Mouse (Mus musculus) hindbrain, embryonic 11.5 days (tissue): ENCODE results near the gene Lamc2. TPM values are rescaled to one million over a fixed set of nuclear protein-coding genes. Genes with fewer than 3 reads are reported as not detected.

Experiments used
- ATAC-seq: fragments of 200-750 bp; cut with Nextera tagmentation; 2 replicates; pipeline ENCODE4 v1.8.0; 2017; ENCODE audit warnings: mild to moderate bottlenecking, moderate TSS enrichment, moderate library complexity; ENCODE audit not compliant: low FRiP score
- DNase-seq: peaks from one replicate; pipeline ENCODE4 v3.0.0-alpha.2; 2015; ENCODE audit warnings: low spot score
- H3K27ac ChIP-seq: fragments of 300-500 bp; sonication (generic); 2 replicates; pipeline ENCODE4 v1.5.1; 2014; ENCODE audit warnings: mild to moderate bottlenecking, low read depth, low read length
- H3K27me3 ChIP-seq: fragments of 300-500 bp; sonication (generic); 2 replicates; pipeline ENCODE4 v1.6.1; 2014; ENCODE audit warnings: mild to moderate bottlenecking, low read length, moderate library complexity, mixed read lengths; ENCODE audit not compliant: control insufficient read depth, insufficient read depth
- H3K36me3 ChIP-seq: fragments of 300-500 bp; sonication (generic); 2 replicates; pipeline ENCODE4 v1.6.1; 2014; ENCODE audit warnings: mild to moderate bottlenecking, low read length, moderate library complexity, mixed read lengths; ENCODE audit not compliant: control insufficient read depth, insufficient read depth
- H3K4me1 ChIP-seq: fragments of 300-500 bp; sonication (generic); replicated peaks from 2 replicates; pipeline ENCODE4 v1.6.1; 2014; ENCODE audit warnings: low read length, mixed read lengths; ENCODE audit not compliant: control insufficient read depth, insufficient read depth
- H3K4me2 ChIP-seq: fragments of 300-500 bp; sonication (generic); replicated peaks from 2 replicates; pipeline ENCODE4 v1.6.1; 2014; ENCODE audit warnings: mild to moderate bottlenecking, low read depth, low read length
- H3K4me3 ChIP-seq: fragments of 300-500 bp; sonication (generic); 2 replicates; pipeline ENCODE4 v1.5.1; 2014; ENCODE audit warnings: low read depth, low read length
- H3K9ac ChIP-seq: fragments of 300-500 bp; sonication (generic); 2 replicates; pipeline ENCODE4 v1.6.1; 2014; ENCODE audit warnings: low read depth, low read length
- H3K9me3 ChIP-seq: fragments of 300-500 bp; sonication (generic); 2 replicates; pipeline ENCODE4 v1.6.1; 2016; ENCODE audit warnings: low read length; ENCODE audit not compliant: control insufficient read depth
- WGBS: fragments of 180-500 bp; shearing (Covaris S2); extraction: QIAGEN DNeasy Blood & Tissue Kit; methylation state at CpG from one replicate; pipeline ENCODE4 v1.1.7; 2014; 5-methylcytosine and 5-hydroxymethylcytosine counted together
- polyA plus RNA-seq: library from polyadenylated mRNA; unstranded; fragments of >200 nt; fragmentation: Nextera tagmentation; extraction: Ambion mirVana; gene quantifications from 2 replicates; pipeline ENCODE4 v1.2.1, GENCODE M21; 2014

The Lamc2 gene
- polyA plus RNA-seq, 1 experiment from 2014 or later = 0.77 TPM

DNA sequence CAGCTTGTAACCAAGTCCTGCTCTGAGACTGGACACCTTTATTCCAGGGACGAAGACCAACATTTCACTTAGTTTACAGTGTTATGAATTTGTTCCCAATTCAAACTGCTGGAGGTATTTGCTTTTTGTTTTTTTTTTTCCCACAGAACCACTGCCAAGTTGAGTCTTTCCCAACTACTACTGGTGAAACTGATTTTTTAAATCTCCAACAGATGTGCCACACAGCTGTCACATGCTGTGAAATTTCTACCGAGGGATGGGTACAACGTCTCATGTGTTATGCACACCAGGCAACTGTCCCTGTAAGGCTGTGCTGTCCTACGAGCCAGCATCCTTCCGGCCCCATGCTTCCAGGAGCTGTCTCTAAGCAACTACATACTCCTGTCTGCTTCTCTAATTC is 18.0 kb downstream of the Lamc2 start:
- DNase-seq = no peak
- 84% methylated on average over 5 of the region's 5 CpGs for WGBS
- Histone ChIP-seq H3K9ac (no peak overlapping the region), H3K36me3 (no peaks in the 10 kb centered on the region), H3K4me2 (no peak overlapping the region), H3K27me3 (no peaks in the 10 kb centered on the region), H3K9me3 (no peaks in the 10 kb centered on the region), H3K27ac (no peak overlapping the region), H3K4me3 (no peak overlapping the region), H3K4me1 (no peaks in the 10 kb centered on the region)
- ATAC-seq = no peak

DNA sequence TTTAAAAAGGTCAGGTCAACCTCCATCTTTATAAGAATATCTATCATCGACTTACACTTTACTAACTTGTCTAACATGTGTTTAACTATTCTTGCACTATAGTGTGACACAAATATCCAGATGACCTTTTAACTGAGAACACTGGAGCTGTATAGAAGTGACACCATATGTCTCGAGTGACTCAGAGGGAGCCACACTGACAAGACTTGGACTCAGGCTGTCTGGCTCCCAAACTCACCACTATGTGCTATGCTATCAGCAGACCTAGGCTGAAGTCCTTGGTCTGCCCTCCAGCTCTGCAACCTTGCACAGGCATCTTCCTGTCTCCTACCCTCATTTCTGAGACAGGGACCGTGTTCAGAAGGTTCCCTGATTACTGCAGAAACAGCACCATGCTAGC is 22.4 kb downstream of the Lamc2 start:
- Histone ChIP-seq H3K4me1 (no peaks in the 10 kb centered on the region), H3K27me3 (no peaks in the 10 kb centered on the region), H3K36me3 (no peaks in the 10 kb centered on the region), H3K4me3 (no peak overlapping the region), H3K4me2 (no peak overlapping the region), H3K9me3 (no peaks in the 10 kb centered on the region), H3K9ac (no peak overlapping the region), H3K27ac (no peak overlapping the region)
- ATAC-seq (no peak), DNase-seq (no peak)
- WGBS = 72% methylated on average over 3 of the region's 3 CpGs

DNA sequence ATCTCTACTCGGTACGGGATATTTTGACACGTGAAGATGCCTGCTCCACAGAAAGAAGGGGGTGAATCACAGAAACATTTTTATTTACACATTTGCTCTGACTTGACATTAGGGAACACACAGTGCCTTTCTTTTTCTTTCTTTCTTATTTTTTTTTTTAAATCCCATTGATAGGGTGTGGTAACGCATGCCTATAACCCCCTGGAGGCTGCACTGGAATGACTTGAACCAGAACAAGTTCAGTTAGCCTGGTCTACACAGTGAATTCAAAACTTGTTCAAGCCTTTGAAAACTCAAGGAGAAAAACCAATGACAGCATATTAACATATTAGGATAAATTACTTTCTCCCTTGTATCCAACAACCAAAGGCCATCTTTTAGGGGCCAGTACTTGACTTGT is 27.1 kb downstream of the Lamc2 start:
- no peak for DNase-seq
- no peak overlapping the region for H3K4me3 ChIP-seq
- no peak overlapping the region for H3K4me2 ChIP-seq
- H3K9me3 ChIP-seq = no peaks in the 10 kb centered on the region
- H3K27ac ChIP-seq = no peak overlapping the region
- H3K36me3 ChIP-seq = no peaks in the 10 kb centered on the region
- ATAC-seq = no peak
- H3K9ac ChIP-seq = no peak overlapping the region
- WGBS = 95% methylated on average over 4 of the region's 4 CpGs
- no peaks in the 10 kb centered on the region for H3K4me1 ChIP-seq
- H3K27me3 ChIP-seq = no peaks in the 10 kb centered on the region

DNA sequence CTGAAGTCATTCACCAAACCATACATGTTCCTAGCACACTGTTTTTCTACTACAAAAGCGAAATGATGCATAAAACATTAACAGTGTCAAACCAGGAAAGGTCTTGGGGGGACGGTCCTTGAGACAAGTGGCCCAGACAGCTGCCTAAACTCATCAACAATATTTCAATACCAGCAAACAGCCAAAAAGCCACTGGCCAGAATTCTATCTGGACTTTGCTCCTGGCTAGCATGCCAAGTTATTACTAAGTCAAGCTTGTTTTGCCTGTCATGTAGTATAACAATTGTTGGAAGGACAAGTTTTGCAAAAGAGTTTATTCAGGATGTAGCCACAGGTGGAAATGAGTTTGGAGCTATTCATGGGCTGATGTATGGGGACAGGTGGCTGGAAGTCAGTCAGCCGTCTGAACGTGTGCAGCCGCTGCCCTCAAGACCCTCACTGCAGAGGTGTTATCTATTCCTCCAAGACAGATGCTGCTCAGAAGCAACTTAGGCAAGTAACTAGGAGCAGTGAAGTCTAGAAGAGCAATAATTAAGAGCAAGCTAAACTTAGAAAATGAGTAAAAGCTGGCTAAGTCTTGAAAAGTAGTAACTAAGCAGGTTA is 29.1 kb downstream of the Lamc2 start:
- Histone ChIP-seq H3K36me3 (no peaks in the 10 kb centered on the region), H3K27me3 (no peaks in the 10 kb centered on the region), H3K4me1 (no peaks in the 10 kb centered on the region), H3K9ac (no peak overlapping the region), H3K4me2 (no peak overlapping the region), H3K9me3 (no peaks in the 10 kb centered on the region), H3K27ac (no peak overlapping the region), H3K4me3 (no peak overlapping the region)
- WGBS = 88% methylated on average over 5 of the region's 5 CpGs
- ATAC-seq (no peak), DNase-seq (no peak)

DNA sequence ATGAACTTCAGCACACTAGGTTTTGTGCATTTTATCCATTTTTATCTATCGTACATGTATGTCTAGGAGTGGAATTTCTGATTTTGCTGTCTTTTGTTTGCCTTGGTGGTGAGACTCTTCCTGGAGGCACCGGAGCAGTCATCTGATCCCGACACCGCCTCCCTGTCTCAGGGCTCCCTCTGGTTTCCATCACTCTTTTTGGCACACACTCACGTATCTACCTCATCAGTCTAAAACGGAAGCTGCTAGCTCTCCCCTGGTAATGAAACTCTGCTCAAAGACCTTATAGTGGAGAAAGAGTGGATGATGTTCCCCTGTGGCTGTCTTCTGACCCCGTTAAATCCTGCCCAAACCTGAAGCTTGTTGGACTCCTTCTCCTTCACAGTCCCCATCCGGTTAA is 30.9 kb downstream of the Lamc2 start:
- H3K4me3 ChIP-seq = no peak overlapping the region
- ATAC-seq (no peak), DNase-seq (no peak)
- no peaks in the 10 kb centered on the region for H3K36me3 ChIP-seq
- H3K9me3 ChIP-seq = no peaks in the 10 kb centered on the region
- H3K4me2 ChIP-seq = no peak overlapping the region
- no peaks in the 10 kb centered on the region for H3K27me3 ChIP-seq
- H3K27ac ChIP-seq = no peak overlapping the region
- H3K9ac ChIP-seq = no peak overlapping the region
- no peaks in the 10 kb centered on the region for H3K4me1 ChIP-seq
- WGBS = 84% methylated on average over 8 of the region's 8 CpGs

DNA sequence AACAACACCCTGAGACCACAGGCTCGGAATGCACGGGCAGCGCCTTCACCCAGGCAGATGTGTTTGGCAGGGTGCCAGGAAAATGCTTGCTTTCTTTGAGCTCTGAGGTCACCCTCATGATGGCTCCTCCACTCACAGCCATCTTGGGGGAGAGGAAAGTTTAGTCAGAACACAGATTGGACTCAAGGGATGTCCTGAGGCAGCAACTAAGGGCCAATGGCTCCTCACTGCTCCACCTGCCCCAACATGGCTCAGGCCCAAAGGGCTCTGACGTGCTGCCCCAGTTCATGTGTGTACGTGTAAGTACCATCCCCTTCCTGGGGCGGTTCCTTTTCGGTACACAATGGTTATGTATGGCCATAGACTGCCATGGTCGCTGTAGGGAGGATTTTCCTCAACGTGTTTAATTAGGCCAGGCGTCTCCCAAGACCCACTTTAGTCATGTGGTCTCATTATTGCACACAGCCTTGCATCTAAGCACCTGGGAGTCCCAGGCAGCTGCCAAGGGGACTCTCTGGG is 32.6 kb downstream of the Lamc2 start:
- no peak overlapping the region for H3K27ac ChIP-seq
- H3K36me3 ChIP-seq = no peaks in the 10 kb centered on the region
- H3K4me3 ChIP-seq = no peak overlapping the region
- no peak for ATAC-seq
- H3K4me1 ChIP-seq = no peaks in the 10 kb centered on the region
- no peaks in the 10 kb centered on the region for H3K27me3 ChIP-seq
- peak; percentile 27 for DNase-seq
- no peak overlapping the region for H3K4me2 ChIP-seq
- 75% methylated on average over 10 of the region's 10 CpGs for WGBS
- no peak overlapping the region for H3K9ac ChIP-seq
- no peaks in the 10 kb centered on the region for H3K9me3 ChIP-seq

DNA sequence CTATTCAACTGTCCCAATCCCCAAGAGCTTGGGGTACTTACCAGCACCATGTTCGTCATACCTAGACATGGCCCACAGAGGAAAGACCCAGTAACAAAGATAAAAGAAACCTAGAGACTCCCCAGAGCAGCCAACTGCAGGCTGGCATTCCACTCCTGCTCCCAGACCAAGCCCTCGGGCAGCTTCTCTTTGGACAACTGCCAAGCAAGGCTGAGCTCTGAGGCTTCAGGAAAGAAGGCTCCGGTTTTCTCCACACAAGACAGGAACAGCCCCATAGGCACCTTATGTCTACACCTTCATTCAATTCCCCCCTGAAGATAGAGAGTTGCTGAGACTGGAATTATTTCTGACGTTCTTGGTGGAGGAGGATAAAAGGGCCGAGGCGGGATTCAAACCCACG is 33.7 kb downstream of the Lamc2 start:
- H3K4me2 ChIP-seq = no peak overlapping the region
- 93% methylated on average over 7 of the region's 7 CpGs for WGBS
- H3K36me3 ChIP-seq = no peaks in the 10 kb centered on the region
- no peaks in the 10 kb centered on the region for H3K4me1 ChIP-seq
- H3K9me3 ChIP-seq = no peaks in the 10 kb centered on the region
- no peak overlapping the region for H3K27ac ChIP-seq
- no peaks in the 10 kb centered on the region for H3K27me3 ChIP-seq
- H3K9ac ChIP-seq = no peak overlapping the region
- ATAC-seq (no peak), DNase-seq (no peak)
- no peak overlapping the region for H3K4me3 ChIP-seq

DNA sequence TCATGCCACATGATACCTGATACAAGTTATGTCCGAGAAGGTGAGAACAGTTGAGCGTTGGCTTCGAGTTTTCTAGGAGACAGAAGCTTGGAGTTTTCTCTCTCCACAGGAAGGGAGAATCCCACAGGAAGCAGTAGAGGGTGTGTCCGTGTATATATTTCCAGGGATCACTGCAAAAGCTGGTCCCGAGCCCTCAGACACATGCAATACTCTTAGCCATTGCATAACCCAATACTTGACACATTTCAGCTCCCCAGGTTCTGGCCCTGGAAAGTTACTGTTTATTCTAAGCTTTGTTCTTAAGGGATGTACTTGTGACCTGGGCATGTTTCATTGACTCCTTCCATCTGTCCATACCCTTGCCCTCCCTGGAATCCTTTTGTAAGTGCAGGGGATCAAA is 40.5 kb downstream of the Lamc2 start:
- WGBS = 80% methylated on average over 5 of the region's 5 CpGs
- H3K4me2 ChIP-seq = no peak overlapping the region
- no peak overlapping the region for H3K4me3 ChIP-seq
- H3K9me3 ChIP-seq = no peaks in the 10 kb centered on the region
- H3K4me1 ChIP-seq = no peaks in the 10 kb centered on the region
- DNase-seq = no peak
- no peak for ATAC-seq
- no peak overlapping the region for H3K27ac ChIP-seq
- H3K27me3 ChIP-seq = no peaks in the 10 kb centered on the region
- H3K36me3 ChIP-seq = no peaks in the 10 kb centered on the region
- no peak overlapping the region for H3K9ac ChIP-seq

DNA sequence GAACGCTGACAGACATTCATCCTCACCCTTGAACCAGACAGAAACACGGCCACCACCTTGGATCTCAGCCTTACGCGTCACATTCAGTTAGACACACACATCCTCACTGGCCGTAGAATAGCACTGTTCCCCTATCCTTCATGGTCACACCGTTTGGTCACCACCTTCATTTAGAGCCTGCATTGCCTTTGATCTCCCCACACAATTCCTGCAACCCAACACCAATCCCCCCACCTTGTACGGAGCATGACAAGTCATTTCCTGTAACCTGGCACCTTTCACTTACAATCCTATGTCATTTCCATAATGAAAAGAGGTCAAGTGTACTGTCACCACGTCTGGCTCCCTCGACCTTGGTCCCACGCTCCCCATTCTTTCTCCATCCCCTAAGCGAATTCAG is 42.2 kb downstream of the Lamc2 start:
- ATAC-seq = no peak
- 80% methylated on average over 11 of the region's 11 CpGs for WGBS
- no peaks in the 10 kb centered on the region for H3K27me3 ChIP-seq

More for the DNA sequence above, 42.2 kb downstream of the Lamc2 start:
- Histone ChIP-seq H3K4me1 (no peaks in the 10 kb centered on the region), H3K4me3 (no peak overlapping the region), H3K9me3 (no peaks in the 10 kb centered on the region), H3K9ac (no peak overlapping the region), H3K27ac (no peak overlapping the region), H3K4me2 (no peak overlapping the region), H3K36me3 (no peaks in the 10 kb centered on the region)
- DNase-seq = no peak
